Mouse (Mus musculus) ES-Bruce4 (cell line): Measurements from ENCODE around the gene Ifit2. TPM values are rescaled to one million over a fixed set of nuclear protein-coding genes. Genes with fewer than 3 reads are reported as not detected.

Experiments
- H3K27ac ChIP-seq: 2 replicates; pipeline ENCODE4 v1.5.1; 2012; ENCODE audit warnings: low read length, inconsistent platforms; ENCODE audit not compliant: insufficient read depth
- H3K27me3 ChIP-seq: 2 replicates; pipeline ENCODE4 v1.6.1; 2012; ENCODE audit warnings: mild to moderate bottlenecking, low read length, inconsistent platforms; ENCODE audit not compliant: control insufficient read depth, poor library complexity, insufficient read depth, severe bottlenecking
- H3K36me3 ChIP-seq: 2 replicates; pipeline ENCODE4 v1.6.1; 2012; ENCODE audit warnings: inconsistent platforms, mild to moderate bottlenecking, low read length, moderate library complexity; ENCODE audit not compliant: control insufficient read depth, poor library complexity, insufficient read depth, severe bottlenecking
- H3K4me1 ChIP-seq: one replicate; pipeline ENCODE4 v1.8.1; 2011; ENCODE audit warnings: low read length; ENCODE audit not compliant: control insufficient read depth, insufficient read depth
- H3K4me3 ChIP-seq: 2 replicates; pipeline ENCODE4 v1.5.1; 2011; ENCODE audit warnings: low read depth, mild to moderate bottlenecking, low read length
- H3K9ac ChIP-seq: 2 replicates; pipeline ENCODE4 v1.6.1; 2012; ENCODE audit warnings: low read depth, mild to moderate bottlenecking, inconsistent platforms; ENCODE audit not compliant: poor library complexity, severe bottlenecking
- H3K9me3 ChIP-seq: replicated peaks from 2 replicates; pipeline ENCODE4 v1.6.1; 2012; ENCODE audit warnings: mild to moderate bottlenecking, low read length, inconsistent platforms; ENCODE audit not compliant: control insufficient read depth, poor library complexity, insufficient read depth, severe bottlenecking
- CTCF ChIP-seq: IDR thresholded peaks from one replicate; pipeline ENCODE4 v1.8.1; 2011; ENCODE audit warnings: low read depth, low read length
- EP300 ChIP-seq: IDR thresholded peaks from 2 replicates; pipeline ENCODE4 v1.6.1; 2011; ENCODE audit warnings: low read depth, low read length; ENCODE audit not compliant: insufficient read depth
- POLR2A ChIP-seq: IDR thresholded peaks from one replicate; pipeline ENCODE4 v1.8.1; 2011; ENCODE audit warnings: low read length; ENCODE audit not compliant: insufficient read depth
- polyA plus RNA-seq: library from polyadenylated mRNA; stranded (reverse); fragments of >200 nt; gene quantifications from 2 replicates; pipeline ENCODE4 v1.2.4, GENCODE M21; 2011; ENCODE audit warnings: low read depth; ENCODE audit not compliant: missing spikeins, insufficient read depth, insufficient read length

Gene Ifit2
- polyA plus RNA-seq, 1 experiment, result 1.9 TPM

DNA sequence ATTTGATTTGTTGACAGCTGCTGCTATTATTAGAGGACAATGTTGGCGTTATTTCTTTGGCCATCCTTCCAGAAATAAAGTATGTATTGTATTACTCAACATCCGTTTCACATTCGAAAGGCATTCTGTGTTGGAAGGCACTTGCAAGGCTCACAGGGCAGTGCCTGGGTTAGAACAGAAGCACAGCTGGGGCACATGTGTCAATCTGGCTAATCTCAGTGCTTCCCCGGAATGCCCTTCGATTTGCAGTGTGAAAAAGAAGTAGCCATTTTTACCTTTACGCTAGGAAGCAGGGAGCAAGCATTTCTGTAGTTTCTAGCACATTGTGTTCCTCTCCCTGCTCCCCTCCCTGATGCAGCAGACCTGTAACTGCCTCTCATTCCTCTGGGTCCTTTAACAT is 2.5 kb downstream of the Ifit2 start:
- H3K27ac ChIP-seq, result no peak overlapping the region
- TF ChIP-seq CTCF (no peak), POLR2A (no peak), EP300 (no peak)
- H3K9me3 ChIP-seq, result no peaks in the 10 kb centered on the region
- H3K27me3 ChIP-seq, result no peaks in the 10 kb centered on the region; the same call in 1 of the 2 replicates
- no peak overlapping the region for H3K4me3 ChIP-seq
- H3K9ac ChIP-seq, result no peak overlapping the region
- H3K4me1 ChIP-seq, result no peaks in the 10 kb centered on the region
- no peaks in the 10 kb centered on the region for H3K36me3 ChIP-seq

DNA sequence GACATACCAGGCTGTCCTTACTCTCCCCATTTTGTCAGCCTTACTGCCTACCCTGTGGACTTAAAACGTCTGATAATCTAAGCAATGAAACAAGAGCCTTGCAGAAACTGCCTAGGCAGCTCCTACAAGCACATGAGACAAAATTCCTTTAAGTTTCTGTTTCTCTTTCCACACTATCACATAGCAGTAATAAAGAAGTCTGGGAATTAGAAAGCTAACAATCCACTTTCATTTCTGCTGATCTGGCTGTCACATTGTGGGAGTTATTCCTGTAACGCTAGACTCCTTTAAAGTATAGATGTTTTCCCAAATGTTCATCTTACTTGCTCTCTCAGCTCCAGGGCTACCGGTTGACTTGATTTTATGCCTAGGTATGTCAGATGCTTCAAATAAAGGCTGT is 3.0 kb downstream of the Ifit2 start:
- no peak overlapping the region for H3K4me3 ChIP-seq
- no peaks in the 10 kb centered on the region; the same call in 1 of the 2 replicates for H3K27me3 ChIP-seq
- TF ChIP-seq POLR2A, result no peak
- TF ChIP-seq EP300, result no peak
- no peak for TF ChIP-seq CTCF
- H3K9ac ChIP-seq, result no peak overlapping the region
- no peaks in the 10 kb centered on the region for H3K9me3 ChIP-seq
- no peaks in the 10 kb centered on the region for H3K4me1 ChIP-seq
- H3K27ac ChIP-seq, result no peak overlapping the region
- H3K36me3 ChIP-seq, result no peaks in the 10 kb centered on the region

DNA sequence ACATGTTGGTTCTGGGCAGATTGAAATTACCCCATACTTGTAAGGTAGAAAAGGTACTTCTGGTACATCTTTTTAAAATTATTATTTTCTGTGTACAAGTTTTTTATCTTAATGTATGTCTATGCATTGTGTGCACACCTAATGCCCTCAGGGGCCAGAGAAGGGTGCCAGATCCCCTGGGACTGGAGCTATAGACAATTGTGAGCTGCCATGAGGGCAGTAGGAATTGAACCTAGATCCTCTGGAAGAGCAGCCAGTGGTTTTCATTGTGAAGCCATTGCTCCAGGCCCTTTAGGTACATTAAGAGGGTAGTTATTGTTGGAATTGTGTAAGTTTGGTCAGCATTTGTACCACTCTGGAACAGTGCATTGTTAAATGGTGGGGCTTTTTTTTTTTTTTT is 3.6 kb downstream of the Ifit2 start:
- H3K4me3 ChIP-seq, result no peak overlapping the region
- H3K9ac ChIP-seq, result no peak overlapping the region
- H3K9me3 ChIP-seq, result no peaks in the 10 kb centered on the region
- no peaks in the 10 kb centered on the region for H3K4me1 ChIP-seq
- no peak overlapping the region for H3K27ac ChIP-seq
- no peaks in the 10 kb centered on the region for H3K36me3 ChIP-seq
- no peaks in the 10 kb centered on the region; the same call in 1 of the 2 replicates for H3K27me3 ChIP-seq
- TF ChIP-seq CTCF, result no peak
- no peak for TF ChIP-seq POLR2A
- TF ChIP-seq EP300, result no peak

DNA sequence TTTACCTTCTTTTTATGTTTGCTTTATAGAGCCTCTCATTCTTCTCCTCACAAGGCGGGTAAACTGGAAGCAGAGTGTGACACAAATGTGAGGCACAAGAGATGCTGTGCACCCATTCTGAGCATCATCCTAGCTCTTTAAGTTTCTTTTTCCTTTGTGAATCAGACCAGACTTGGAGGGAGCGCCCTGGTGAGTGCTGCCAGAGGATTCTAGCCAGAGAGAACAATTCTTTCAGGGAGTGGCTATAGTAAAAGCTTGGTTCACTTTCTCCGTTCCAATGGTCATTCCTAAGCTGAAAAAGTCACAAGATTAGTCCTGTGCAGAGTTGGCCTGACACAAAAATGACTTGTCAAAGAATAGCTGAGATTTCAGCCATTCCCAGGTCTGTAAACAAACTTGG is 6.1 kb downstream of the Ifit2 start:
- Histone ChIP-seq H3K4me3 (no peak overlapping the region), H3K4me1 (no peaks in the 10 kb centered on the region), H3K9me3 (no peaks in the 10 kb centered on the region), H3K9ac (no peak overlapping the region), H3K27ac (no peak overlapping the region), H3K36me3 (no peaks in the 10 kb centered on the region), H3K27me3 (no peaks in the 10 kb centered on the region)
- no peak for TF ChIP-seq CTCF
- no peak for TF ChIP-seq EP300
- TF ChIP-seq POLR2A, result no peak

DNA sequence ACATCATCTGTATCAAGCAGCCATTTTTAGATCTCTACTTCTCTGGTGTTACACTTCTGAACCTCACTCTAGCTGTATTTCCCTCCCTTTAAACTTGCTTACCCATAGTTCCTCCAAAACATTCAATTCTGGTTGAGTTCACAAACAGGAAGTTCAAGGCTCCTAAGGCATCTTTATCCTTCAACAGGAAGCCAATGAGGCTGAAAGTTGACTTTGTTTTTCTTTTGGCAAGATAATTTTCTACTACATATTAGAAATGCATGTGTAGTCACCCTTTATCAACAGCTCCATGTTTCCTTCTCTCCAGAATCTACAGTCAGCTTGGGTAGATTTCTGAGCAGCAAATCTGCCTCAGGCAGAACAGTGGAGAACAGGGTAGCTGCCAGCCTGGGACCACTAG is 12.1 kb downstream of the Ifit2 start:
- Histone ChIP-seq H3K27me3 (no peaks in the 10 kb centered on the region), H3K9me3 (no peaks in the 10 kb centered on the region), H3K27ac (no peak overlapping the region), H3K36me3 (no peaks in the 10 kb centered on the region), H3K9ac (no peak overlapping the region), H3K4me3 (no peak overlapping the region), H3K4me1 (no peaks in the 10 kb centered on the region)
- no peak for TF ChIP-seq CTCF
- TF ChIP-seq EP300, result no peak
- no peak for TF ChIP-seq POLR2A

DNA sequence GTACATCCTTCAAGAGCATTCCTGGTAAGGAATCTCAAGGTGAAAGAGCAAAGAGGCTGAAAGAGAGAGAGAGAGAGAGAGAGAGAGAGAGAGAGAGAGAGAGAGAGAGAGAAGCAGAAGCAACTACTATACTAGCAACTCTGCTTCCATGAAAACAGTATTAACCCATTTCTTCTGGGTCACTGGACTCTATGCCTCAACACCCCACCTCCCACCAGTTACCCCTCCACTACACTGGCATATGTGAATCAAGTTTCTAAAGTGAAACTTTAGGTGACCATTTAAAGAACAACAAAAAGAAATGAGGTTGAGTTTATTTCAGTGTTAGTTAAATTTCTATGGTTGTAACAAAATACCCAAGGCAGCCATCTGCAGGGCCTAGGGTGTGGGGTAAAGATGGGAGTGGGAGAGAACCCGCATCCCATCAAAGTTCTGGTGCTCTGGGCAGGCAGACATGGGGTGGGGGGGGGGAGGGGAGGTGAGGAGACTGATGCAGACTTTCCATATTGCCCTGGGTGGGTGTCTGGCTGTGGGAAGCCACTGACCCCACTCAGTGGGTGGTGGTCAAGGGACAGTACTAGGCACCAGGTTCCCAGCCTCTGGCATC is 15.8 kb downstream of the Ifit2 start:
- no peaks in the 10 kb centered on the region for H3K9me3 ChIP-seq
- no peak overlapping the region for H3K27ac ChIP-seq
- H3K27me3 ChIP-seq, result no peaks in the 10 kb centered on the region
- no peaks in the 10 kb centered on the region for H3K4me1 ChIP-seq
- H3K9ac ChIP-seq, result no peak overlapping the region
- TF ChIP-seq POLR2A (no peak), CTCF (no peak), EP300 (no peak)
- no peaks in the 10 kb centered on the region for H3K36me3 ChIP-seq
- H3K4me3 ChIP-seq, result no peak overlapping the region
